Comparison of ENCODE assay signal across 13 mouse cellular contexts in the genomic region with DNA sequence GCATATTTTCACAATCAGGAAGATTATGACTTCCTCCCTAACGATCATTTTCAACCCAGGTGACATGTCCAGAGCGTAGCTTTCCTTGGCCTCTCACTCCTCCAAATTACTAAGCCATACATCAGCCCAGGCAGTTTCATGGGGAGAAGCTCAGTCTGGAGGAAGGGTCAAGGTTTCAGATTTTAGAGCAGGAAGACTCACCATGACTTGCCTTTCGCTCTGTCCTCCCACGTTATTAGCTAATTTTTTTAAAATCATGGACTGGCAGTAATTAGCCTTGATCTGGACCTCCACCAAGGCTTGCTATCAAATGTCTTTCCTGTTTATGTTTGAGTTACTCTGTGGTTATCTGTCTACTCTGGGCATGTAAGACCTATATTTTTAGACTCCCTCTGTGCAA.
"Had no signal": no experiment of that assay in that cellular context is flagged by ENCODE, and none has a peak within 500 bp of the region (broad histone marks: within the 10 kb centered on the region; RNA-seq: fewer than 3 reads in every experiment).

No protein-coding gene starts in this region.

- H3K4me1 ChIP-seq: liver, embryonic 12.5 days; lung, embryonic 15.5 days; midbrain, embryonic 12.5 days; stomach, embryonic 15.5 days had no signal

- H3K4me2 ChIP-seq: liver, embryonic 12.5 days; lung, embryonic 15.5 days; midbrain, embryonic 12.5 days; stomach, embryonic 15.5 days had no signal

- H3K27me3 ChIP-seq: liver, embryonic 12.5 days; lung, embryonic 15.5 days; megakaryocyte, embryonic 14.5 days; midbrain, embryonic 12.5 days; stomach, embryonic 15.5 days had no signal

- H3K27ac ChIP-seq: limb, embryonic 10.5 days; liver, embryonic 12.5 days; lung, embryonic 15.5 days; macrophage; midbrain, embryonic 12.5 days; stomach, embryonic 15.5 days had no signal

- H3K9me3 ChIP-seq: limb, embryonic 10.5 days; liver, embryonic 12.5 days; lung, embryonic 15.5 days; megakaryocyte, embryonic 14.5 days; midbrain, embryonic 12.5 days; stomach, embryonic 15.5 days had no signal

- DNase-seq: kidney, postnatal 14 days; lung, postnatal 14 days; right cerebral cortex, postnatal 14 days; thymus, adult 2 months; thymus, postnatal 25 days had no signal

- H3K4me3 ChIP-seq: limb, embryonic 10.5 days; liver, embryonic 12.5 days; lung, embryonic 15.5 days; megakaryocyte, embryonic 14.5 days; midbrain, embryonic 12.5 days; stomach, embryonic 15.5 days had no signal

- ATAC-seq: liver, embryonic 12.5 days; midbrain, embryonic 16.5 days had no signal

- H3K9ac ChIP-seq: liver, embryonic 12.5 days; lung, embryonic 15.5 days; midbrain, embryonic 12.5 days; stomach, embryonic 15.5 days had no signal

- H3K36me3 ChIP-seq: limb, embryonic 10.5 days; liver, embryonic 12.5 days; lung, embryonic 15.5 days; midbrain, embryonic 12.5 days; stomach, embryonic 15.5 days had no signal
